Mouse (Mus musculus): ENCODE measurements around the gene Rcn3.

DNA sequence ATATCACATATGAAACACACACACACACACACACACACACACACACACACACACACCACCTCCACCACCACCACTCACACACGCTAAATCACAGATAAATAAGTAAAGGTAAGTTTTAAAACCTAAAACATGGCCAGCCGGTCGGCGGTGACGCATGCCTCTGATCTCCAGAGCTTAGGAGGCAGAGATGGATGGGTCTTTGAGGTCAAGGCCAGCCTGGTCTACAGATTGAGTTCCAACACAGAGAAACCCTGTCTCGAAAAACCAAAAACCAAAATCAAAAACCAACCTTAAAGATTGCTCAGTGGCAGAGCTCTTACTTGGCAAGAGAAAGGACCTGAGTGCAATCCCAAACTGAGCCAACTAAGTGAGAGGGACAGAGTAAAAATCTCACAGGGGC is 8.0 kb upstream of the Rcn3 start:
- TF ChIP-seq POLR2A (IDR thresholded peaks at IDR 0.05; ENCODE audit: extremely low read depth, insufficient read depth, low read length) = no peak
- TF ChIP-seq CTCF (IDR thresholded peaks at IDR 0.05; ENCODE audit: extremely low read depth, insufficient read depth, low read length) = no peak

Data from cortical plate, adult 2 months (tissue).